Mouse (Mus musculus): ENCODE measurements around the gene Stab2.

The Stab2 gene

DNA sequence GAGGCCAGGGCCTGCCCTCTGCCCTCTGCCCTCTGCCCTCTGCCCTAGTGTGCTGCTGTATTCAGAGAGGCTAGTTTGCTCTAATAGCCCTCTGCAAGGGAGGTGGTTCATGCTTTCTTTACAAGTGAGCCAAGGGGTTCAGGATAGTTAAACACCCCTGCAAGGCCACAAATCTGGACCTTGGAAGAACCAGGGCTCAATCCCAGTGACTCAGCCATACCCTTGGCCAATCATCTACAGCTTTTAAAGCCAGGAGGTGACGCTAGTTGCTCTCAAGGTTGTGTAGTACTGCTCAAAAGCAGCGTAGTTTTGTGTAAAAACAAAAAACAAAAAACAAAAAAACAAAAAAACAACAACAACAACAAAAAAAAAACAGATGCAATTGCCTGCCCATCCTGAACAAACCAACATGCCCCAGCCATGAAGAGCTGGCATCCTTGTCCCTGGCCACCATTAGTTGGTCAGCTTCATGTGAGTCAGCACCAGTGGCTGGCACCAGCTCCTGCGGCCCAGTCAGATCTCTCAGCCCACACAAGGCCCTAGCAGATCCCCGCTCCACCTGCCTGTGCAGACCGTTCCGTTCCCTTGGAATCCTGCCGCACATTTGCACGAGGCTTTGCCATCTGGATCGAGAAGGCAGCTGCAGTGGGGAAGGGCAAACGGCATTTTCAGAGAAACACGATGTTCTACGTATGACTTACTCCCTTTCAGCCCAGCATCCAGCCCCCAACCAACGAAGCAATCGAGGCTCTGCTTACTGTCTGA lies 117.5 kb downstream of the Stab2 start:
- no peak for DNase-seq

- DNase-seq: no peak
Observed at GRCm38 (mm10) chr10:86889440-86889839, 118.4 kb downstream of the Stab2 start.

DNA sequence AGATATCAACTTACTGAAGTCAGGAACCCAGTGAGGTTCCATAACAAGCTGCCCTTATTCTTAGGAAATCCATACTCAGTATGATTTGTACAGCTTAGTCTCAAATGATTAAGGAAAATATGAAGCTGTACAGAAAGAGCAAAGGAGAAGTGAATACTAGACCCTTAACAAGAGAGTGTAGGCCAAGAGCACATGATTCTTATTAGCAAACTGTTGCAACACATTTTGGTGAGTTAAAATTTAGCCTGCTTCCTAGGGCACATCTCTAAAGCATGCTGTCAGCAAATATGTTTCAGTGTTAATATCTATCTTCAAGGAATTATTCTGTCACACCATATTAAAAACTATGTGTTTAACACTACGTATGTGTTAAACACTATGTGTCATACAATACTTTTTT lies 121.4 kb downstream of the Stab2 start:
- no peak for DNase-seq

GRCm38 (mm10) chr10:86881448-86881847 lies 126.4 kb downstream of the Stab2 start:
- no peak for DNase-seq

GRCm38 (mm10) chr10:86880071-86880806 lies 127.6 kb downstream of the Stab2 start:
- peak; percentile 12 for DNase-seq

DNA sequence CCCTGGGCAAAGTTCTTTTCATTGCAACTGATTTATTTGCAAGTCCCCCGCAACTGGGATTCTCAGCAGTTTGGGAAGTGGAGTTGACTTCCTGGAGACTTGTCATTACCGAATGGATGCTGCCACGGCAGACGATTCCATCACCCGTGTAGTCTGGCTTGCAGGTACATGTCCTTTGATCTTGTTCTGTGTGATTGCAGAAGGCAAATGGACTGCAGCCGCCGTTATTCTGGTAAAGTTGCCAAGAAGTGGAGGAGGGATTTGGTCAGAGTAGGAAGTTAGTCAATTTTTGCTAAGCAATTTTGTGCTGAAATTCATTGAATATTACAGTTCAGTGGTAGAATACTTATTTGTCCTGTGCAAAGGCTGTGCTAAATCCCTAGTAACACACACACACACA lies 129.1 kb downstream of the Stab2 start:
- no peak for DNase-seq

DNA sequence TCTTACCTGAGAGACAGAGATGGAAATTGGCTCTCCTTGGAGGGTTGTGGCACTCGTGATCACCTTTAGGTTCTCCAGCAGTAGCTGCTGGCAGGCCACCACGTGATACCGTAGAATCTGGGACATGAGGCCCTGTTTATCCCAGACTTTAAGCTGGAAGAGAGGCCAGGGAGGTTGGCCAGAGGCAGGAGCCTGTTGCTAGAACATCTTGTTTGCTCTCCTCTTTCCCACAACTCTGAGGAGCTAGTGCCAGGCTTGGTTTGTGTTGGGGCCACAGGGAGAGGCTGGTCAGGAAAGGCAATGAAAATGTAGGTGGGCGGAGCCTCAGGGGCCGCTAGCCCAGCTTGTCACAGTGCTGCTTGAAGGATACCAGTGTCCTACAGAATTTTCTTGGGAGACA lies 135.2 kb downstream of the Stab2 start:
- no peak for DNase-seq

DNA sequence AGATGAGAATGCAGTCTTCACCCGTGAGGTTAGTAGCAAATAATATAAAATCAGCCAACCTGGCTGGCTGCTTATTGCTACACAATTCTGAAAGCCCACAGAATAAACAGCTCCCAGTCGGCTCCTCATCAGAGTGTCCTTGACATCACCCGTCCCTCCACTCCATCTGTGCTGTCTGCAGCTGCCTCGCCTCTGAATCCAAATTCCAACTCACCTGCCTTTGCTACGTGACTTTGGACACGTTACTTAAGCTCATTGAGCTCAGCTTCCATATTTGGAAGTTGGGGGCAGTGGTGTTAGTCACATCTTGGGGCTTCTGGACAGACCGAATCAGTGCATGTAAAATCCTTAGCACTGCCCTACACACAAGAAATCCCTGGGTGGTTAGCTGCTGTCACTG lies 135.7 kb downstream of the Stab2 start:
- DNase-seq: no peak

DNA sequence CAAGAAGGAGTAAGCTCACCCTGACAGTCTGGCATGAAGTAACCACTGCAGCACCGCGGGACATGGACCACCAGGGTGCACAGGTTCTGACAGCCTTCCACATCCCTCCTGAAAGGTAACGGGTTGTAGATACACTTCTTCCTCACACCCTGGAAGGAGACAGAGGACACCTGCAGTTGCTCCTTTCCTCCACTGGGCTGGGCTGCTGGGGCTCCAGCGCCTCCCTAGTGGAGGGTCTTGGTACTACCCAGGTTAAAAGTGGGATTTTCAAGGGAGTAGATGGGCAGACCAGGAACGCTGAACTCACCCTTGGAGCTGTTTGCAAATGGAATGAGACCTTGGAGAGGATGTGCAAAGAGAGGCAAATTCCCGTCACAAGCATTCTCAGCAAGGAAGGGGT lies 144.4 kb downstream of the Stab2 start:
- DNase-seq: no peak

DNA sequence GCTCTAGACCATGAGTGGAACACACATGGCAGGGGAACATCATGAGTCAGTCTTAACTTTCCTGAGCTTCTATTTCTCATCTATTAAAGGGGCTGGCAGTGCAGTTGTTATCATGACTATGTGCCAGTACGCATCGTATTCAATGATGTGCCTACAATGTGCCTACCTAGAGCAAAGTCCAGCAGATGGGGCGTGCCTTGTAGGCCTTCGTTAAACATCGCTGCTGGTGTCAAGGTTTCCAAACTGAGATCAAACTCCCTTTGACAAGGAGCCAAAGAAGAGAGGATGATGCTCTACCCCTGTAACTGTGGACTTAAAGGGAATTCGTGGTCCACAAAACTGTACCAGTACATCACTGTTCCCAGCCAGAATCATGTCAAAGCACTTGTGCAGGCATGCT lies 145.3 kb downstream of the Stab2 start:
- no peak for DNase-seq

GRCm38 (mm10) chr10:86860396-86860795 lies 147.4 kb downstream of the Stab2 start:
- DNase-seq: no peak

GRCm38 (mm10) chr10:86853433-86853832 lies 154.4 kb downstream of the Stab2 start:
- DNase-seq: no peak

- DNase-seq: no peak
Observed at GRCm38 (mm10) chr10:86852160-86852559, 155.7 kb downstream of the Stab2 start.

DNA sequence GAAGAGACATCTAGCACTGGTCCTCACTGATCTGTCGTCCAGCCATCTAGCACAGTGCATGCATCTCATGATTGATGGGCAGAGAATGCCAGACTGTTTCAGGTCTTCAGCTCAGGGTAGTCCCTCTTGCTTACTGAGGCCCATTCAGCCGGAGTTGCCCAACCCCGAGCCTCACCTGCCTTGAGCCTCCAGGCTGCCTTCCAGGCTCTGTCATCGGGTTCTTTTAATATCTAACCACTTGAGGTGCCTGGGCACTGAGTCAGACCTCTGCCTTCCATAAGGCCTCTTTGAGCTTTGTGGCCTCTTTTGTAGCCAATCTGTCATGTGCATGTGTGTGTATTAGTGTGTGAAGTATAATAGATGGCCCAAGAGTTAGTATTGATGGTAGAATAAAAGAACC lies 158.3 kb downstream of the Stab2 start:
- DNase-seq: no peak

- DNase-seq: no peak
Observed at GRCm38 (mm10) chr10:86849087-86849486, 158.7 kb downstream of the Stab2 start.

DNA sequence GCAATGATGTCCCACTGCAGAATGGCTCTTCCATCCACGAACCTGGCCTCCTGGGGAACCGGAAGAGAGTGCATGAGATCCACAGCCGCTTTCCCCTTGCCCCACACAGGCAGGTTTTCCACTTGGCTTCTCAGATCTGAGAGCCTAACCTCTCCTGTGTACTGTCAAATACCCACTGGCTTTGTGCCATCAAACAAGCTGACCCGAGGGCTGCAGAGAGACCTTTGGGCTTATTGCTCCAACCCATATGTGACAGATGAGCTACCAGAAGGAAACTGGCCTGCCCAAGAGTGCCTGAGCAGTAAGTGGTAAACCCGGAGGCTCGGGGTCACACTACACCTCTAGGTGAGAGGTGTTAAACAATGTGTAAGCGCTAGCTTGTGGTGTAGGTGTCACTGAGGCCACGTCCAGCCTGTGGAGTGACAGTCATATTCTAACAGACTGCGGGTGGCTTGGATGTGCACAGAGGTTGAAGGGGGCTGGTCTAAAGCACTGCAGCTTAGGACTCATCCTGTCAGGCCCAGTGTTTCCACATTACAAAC lies 160.8 kb downstream of the Stab2 start:
- DNase-seq: no peak

DNA sequence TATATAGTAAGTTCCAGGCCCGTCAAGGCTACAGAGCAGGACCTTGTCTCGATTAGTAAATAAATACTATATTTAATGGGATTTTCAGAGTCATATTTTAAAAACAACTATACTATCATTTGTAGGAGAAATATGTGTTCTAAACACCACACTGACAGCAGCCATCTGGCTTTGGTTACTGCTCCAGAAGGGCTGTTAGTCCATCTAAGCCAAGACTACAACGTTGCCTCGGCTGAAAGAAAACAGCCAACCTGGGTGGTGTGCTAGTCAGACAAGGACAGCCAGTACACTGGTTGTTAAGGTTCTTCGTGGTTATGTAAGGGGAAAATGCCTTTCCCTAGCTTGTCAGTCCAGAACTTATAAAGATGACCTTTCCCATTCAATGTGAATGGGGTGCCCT lies 165.2 kb downstream of the Stab2 start:
- DNase-seq: no peak

DNA sequence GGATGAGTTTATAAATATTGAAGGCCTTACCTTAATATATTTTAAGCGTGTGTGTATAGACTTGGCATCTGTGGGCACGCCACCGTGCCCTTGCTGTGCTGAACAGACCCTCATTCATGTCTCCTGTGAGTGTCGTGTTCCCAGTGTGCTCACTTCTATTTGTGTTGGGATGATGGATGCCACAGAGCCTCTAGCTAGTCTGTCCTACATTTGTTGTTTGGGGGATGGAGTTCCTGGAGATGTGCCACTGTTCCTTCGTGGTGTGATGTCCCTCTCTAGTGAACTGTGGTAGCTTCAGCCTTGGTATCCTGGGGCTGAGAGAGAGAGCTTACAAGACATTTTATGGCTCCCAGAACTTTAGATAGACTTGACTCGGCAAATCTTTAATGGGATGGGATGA lies 169.0 kb downstream of the Stab2 start:
- no peak for DNase-seq

- no peak for DNase-seq
Observed at GRCm38 (mm10) chr10:86836784-86837183, 171.0 kb downstream of the Stab2 start.

DNA sequence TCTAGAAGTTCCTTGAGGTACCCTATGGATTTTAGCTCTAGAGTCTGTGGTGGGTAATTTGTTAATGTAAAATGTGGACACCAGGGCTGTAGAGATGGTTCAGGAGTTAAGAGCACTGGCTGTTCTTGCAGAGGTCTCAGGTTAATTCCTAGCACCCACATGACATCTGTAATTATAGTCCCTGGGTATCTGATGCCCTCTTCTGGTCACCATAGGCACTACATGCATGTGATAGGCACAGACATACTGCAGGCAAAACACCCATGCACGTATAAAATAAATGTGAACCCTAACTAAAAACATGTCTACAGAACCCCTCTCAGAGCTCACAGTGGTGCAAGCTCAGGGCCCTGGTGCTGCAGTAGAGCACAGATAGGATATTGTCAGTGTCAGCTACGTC lies 178.3 kb downstream of the Stab2 start:
- no peak for DNase-seq

GRCm38 (mm10) chr10:86828221-86829135 lies 179.3 kb downstream of the Stab2 start:
- no peak for DNase-seq

DNA sequence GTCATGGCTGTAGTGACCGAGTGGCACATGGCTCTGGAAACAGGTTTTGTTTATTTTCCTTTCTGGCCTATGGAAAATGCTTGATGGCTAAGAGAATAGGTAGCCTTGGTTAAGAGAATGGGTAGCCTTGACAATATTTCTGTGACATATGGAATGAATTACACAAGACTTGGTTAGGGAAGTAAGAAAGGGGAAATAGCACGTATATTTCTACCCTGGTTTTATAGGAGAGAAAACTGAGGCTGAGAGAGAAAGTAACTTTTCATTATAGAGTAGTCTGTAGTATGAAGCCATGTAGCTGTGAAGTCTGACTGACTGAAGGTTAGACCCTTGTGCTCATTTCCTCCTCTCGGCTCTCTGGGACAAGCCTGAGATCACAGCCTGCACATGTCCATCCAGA lies 180.9 kb downstream of the Stab2 start:
- DNase-seq: no peak

- peak; percentile 69 for DNase-seq
Observed at GRCm38 (mm10) chr10:86825871-86826522, 181.8 kb downstream of the Stab2 start.

All from cerebellum, adult 8-10 months (tissue).